8 mouse cellular contexts compared by ENCODE assay signal in genomic region chr1:55193316-55193715, GRCm38 (mm10). TPM values are rescaled to one million over a fixed set of nuclear protein-coding genes. Genes with fewer than 3 reads are reported as not detected.
DNase-seq lines count a peak whose midpoint lies in the region; ATAC-seq lines count a peak whose summit lies in the region.

No protein-coding gene starts in this region.

- 55% methylated on average over 2 of the region's 2 CpGs for WGBS in intestine, embryonic 16.5 days
- 15% methylated on average over 2 of the region's 2 CpGs for WGBS in lung, embryonic 15.5 days

- no peaks in the 10 kb centered on the region for H3K27me3 ChIP-seq in intestine, embryonic 16.5 days (replicated peaks; ENCODE audit: control insufficient read depth, insufficient read depth, low read length)
- no peaks in the 10 kb centered on the region for H3K27me3 ChIP-seq in lung, embryonic 15.5 days

- intact Hi-C loops in left cerebral cortex, postnatal 25 days (cut with DNase I): loop anchor here (5.0 kb wide), 1 partner anchor 34 kb away; the partner anchor contains the start of gene Rftn2

- H3K9me3 ChIP-seq in intestine, embryonic 16.5 days (ENCODE audit: control insufficient read depth, low read length): no peaks in the 10 kb centered on the region
- no peaks in the 10 kb centered on the region for H3K9me3 ChIP-seq in lung, embryonic 15.5 days

- H3K4me2 ChIP-seq in intestine, embryonic 16.5 days (ENCODE audit: low read depth, low read length): no peak overlapping the region
- no peak overlapping the region for H3K4me2 ChIP-seq in lung, embryonic 15.5 days

- DNase-seq in ES-CJ7 (ENCODE audit: low read depth, low spot score): peak; percentile 68
- peak; percentile 63 for DNase-seq in adrenal gland, adult 2 months
- DNase-seq in heart, adult 11 months: peak; percentile 96
- DNase-seq in thymus, postnatal 4 days: no peak
- no peak for DNase-seq in left cerebral cortex, postnatal 25 days (ENCODE audit: low spot score in 2 of 2)
- no peak for DNase-seq in urinary bladder, adult 18-20 months (ENCODE audit: low spot score in 2 of 2)

- H3K4me1 ChIP-seq in intestine, embryonic 16.5 days (ENCODE audit: control insufficient read depth, insufficient read depth, low read length): peaks cover 13% of the 10 kb centered on the region
- peaks cover 23% of the 10 kb centered on the region for H3K4me1 ChIP-seq in lung, embryonic 15.5 days

- H3K4me3 ChIP-seq in intestine, embryonic 16.5 days (ENCODE audit: low read length): no peak overlapping the region
- no peak overlapping the region for H3K4me3 ChIP-seq in lung, embryonic 15.5 days

- no peaks in the 10 kb centered on the region for H3K36me3 ChIP-seq in intestine, embryonic 16.5 days (ENCODE audit: control insufficient read depth, insufficient read depth, low read length)
- no peaks in the 10 kb centered on the region for H3K36me3 ChIP-seq in lung, embryonic 15.5 days

- ATAC-seq in intestine, embryonic 16.5 days: peak; percentile 69
- ATAC-seq in lung, embryonic 15.5 days (ENCODE audit: borderline replicate concordance, extremely low read depth, low FRiP score, low TSS enrichment): peak; percentile 84

- H3K27ac ChIP-seq in intestine, embryonic 16.5 days (ENCODE audit: low read length): peak overlapping the region; percentile 40; the same call in 1 of the 2 replicates
- peak overlapping the region; percentile 65 for H3K27ac ChIP-seq in lung, embryonic 15.5 days

- no peak overlapping the region for H3K9ac ChIP-seq in intestine, embryonic 16.5 days (ENCODE audit: low read depth, low read length)
- no peak overlapping the region for H3K9ac ChIP-seq in lung, embryonic 15.5 days

RNA-seq across cellular contexts. Expression of gene Rftn2, which starts 33.3 kb away (rescaled TPM):
- 10 to 100 TPM; 13.5 to 27.1 TPM for total RNA-seq in adrenal gland, adult 2 months (2021)
- 2.0 and 2.1 TPM in 2 replicates for polyA plus RNA-seq in adrenal gland, adult 2 months (2012; rRNA removed)
- polyA plus RNA-seq in intestine, embryonic 16.5 days (2015; fragmentation: Nextera tagmentation; extraction: Ambion mirVana): 7.0 and 7.1 TPM in 2 replicates
- 12.9 and 13.8 TPM in 2 replicates for polyA plus RNA-seq in lung, embryonic 15.5 days (2015; fragmentation: Nextera tagmentation; extraction: Ambion mirVana)
- 10 to 100 TPM; 20.6 to 21.7 TPM for total RNA-seq in left cerebral cortex, postnatal 25 days (2021)

RNA-seq across cellular contexts. Expression of gene Mars2, which starts 43.7 kb away (rescaled TPM):
- total RNA-seq in adrenal gland, adult 2 months (2021): 1 to 10 TPM; 5.4 to 6.6 TPM
- polyA plus RNA-seq in adrenal gland, adult 2 months (2012; rRNA removed): 4.2 and 4.5 TPM in 2 replicates
- 5.2 and 5.4 TPM in 2 replicates for polyA plus RNA-seq in intestine, embryonic 16.5 days (2015; fragmentation: Nextera tagmentation; extraction: Ambion mirVana)
- polyA plus RNA-seq in lung, embryonic 15.5 days (2015; fragmentation: Nextera tagmentation; extraction: Ambion mirVana): 2.5 TPM in 2 replicates
- 10 to 100 TPM in 1 of 2 experiments, 1 to 10 TPM in 1; 9.7 to 10.5 TPM for total RNA-seq in left cerebral cortex, postnatal 25 days (2021)

Comparison
In these comparisons a context has a peak if more than half of its experiments do, and no peak if none do; other contexts are left out.
1. DNase-seq: peak in ES-CJ7 (single experiment), adrenal gland, adult 2 months (single experiment) and heart, adult 11 months (single experiment); none in thymus, postnatal 4 days (single experiment), left cerebral cortex, postnatal 25 days (0 of 2) and urinary bladder, adult 18-20 months (0 of 2).